7 mouse cellular contexts compared by ENCODE assay signal in genomic region chr10:79637128-79638110, GRCm38 (mm10). TPM values are rescaled to one million over a fixed set of nuclear protein-coding genes. Genes with fewer than 3 reads are reported as not detected.
DNase-seq lines count a peak whose midpoint lies in the region; ATAC-seq lines count a peak whose summit lies in the region.

Shc2 (minus strand) TSS chr10:79637918.

- H3K4me2 ChIP-seq in forebrain, embryonic 14.5 days (ENCODE audit: low read length) = peak within 1 kb of the TSS; percentile 79

- no peak within 1 kb of the TSS for H3K27ac ChIP-seq in brown adipose tissue, adult 24 weeks (replicated peaks; ENCODE audit: low read depth, low read length)
- peak within 1 kb of the TSS; percentile 85 for H3K27ac ChIP-seq in forebrain, embryonic 14.5 days (ENCODE audit: low read depth, low read length)
- H3K27ac ChIP-seq in hindbrain, embryonic 10.5 days = peak within 1 kb of the TSS; percentile 94

- H3K9ac ChIP-seq in forebrain, embryonic 14.5 days (ENCODE audit: low read length) = peak within 1 kb of the TSS; percentile 81

- H3K4me1 ChIP-seq in brown adipose tissue, adult 24 weeks (ENCODE audit: control insufficient read depth, insufficient read depth, insufficient read length, low read length) = no peaks in the 10 kb centered on the region
- H3K4me1 ChIP-seq in forebrain, embryonic 14.5 days (ENCODE audit: control insufficient read depth, insufficient read depth, low read length) = peaks cover 3% of the 10 kb centered on the region; the same call in 1 of the 2 replicates
- peaks cover 54% of the 10 kb centered on the region for H3K4me1 ChIP-seq in hindbrain, embryonic 10.5 days (replicated peaks)

- peak; percentile 87 for ATAC-seq in forebrain, embryonic 14.5 days

- H3K27me3 ChIP-seq in forebrain, embryonic 14.5 days (replicated peaks; ENCODE audit: control insufficient read depth, insufficient read depth, low read length) = peaks cover 9% of the 10 kb centered on the region; the same call in 1 of the 2 replicates
- H3K27me3 ChIP-seq in hindbrain, embryonic 10.5 days (ENCODE audit: insufficient read depth, poor library complexity, severe bottlenecking) = peaks cover 33% of the 10 kb centered on the region

- no peaks in the 10 kb centered on the region for H3K36me3 ChIP-seq in forebrain, embryonic 14.5 days (ENCODE audit: control insufficient read depth, insufficient read depth, low read length)
- no peaks in the 10 kb centered on the region for H3K36me3 ChIP-seq in hindbrain, embryonic 10.5 days

- intact Hi-C loops in left cerebral cortex, postnatal 36 days (cut with DNase I) = no loop called here

- H3K4me3 ChIP-seq in brown adipose tissue, adult 24 weeks (ENCODE audit: insufficient read depth, low read depth, low read length) = peak within 1 kb of the TSS; percentile 60
- peak within 1 kb of the TSS; percentile 77 for H3K4me3 ChIP-seq in forebrain, embryonic 14.5 days (ENCODE audit: low read depth, low read length)
- H3K4me3 ChIP-seq in hindbrain, embryonic 10.5 days = peak within 1 kb of the TSS; percentile 86

- WGBS in forebrain, embryonic 14.5 days = under 1% methylated on average over 105 of the region's 116 CpGs
- under 1% methylated on average over 116 of the region's 116 CpGs for WGBS in hindbrain, embryonic 10.5 days

- peak; percentile 88 for DNase-seq in R1 (ENCODE audit: low read depth, low spot score)
- DNase-seq in forebrain, embryonic 14.5 days (ENCODE audit: low spot score) = peak; percentile 84
- DNase-seq in hindbrain, embryonic 10.5 days (ENCODE audit: low spot score) = peak; percentile 74
- DNase-seq in left cerebral cortex, postnatal 36 days (ENCODE audit: low spot score in 2 of 2) = peak; percentile 84 to 86
- peak; percentile 75 for DNase-seq in neural tube, embryonic 10.5 days (ENCODE audit: extremely low spot score, low spot score)
- no peak for DNase-seq in spleen, postnatal 14 days (ENCODE audit: low spot score in 2 of 2)

- H3K9me3 ChIP-seq in forebrain, embryonic 14.5 days (replicated peaks; ENCODE audit: control insufficient read depth, low read length) = no peaks in the 10 kb centered on the region
- no peaks in the 10 kb centered on the region for H3K9me3 ChIP-seq in hindbrain, embryonic 10.5 days

RNA-seq across cellular contexts. Expression of gene Shc2, which starts in this region (rescaled TPM):
- polyA plus RNA-seq in brown adipose tissue, adult 24 weeks (2012; ENCODE audit: insufficient read depth, insufficient read length, missing spikeins) = 0.92 and 1.7 TPM in 2 replicates
- polyA plus RNA-seq in forebrain, embryonic 14.5 days (2014; fragmentation: Nextera tagmentation; extraction: Ambion mirVana) = 5.9 and 6.5 TPM in 2 replicates
- 20.5 and 22.6 TPM in 2 replicates for polyA plus RNA-seq in hindbrain, embryonic 10.5 days (2016; fragmentation: Nextera tagmentation; extraction: Ambion mirVana)
- total RNA-seq in left cerebral cortex, postnatal 36 days (2021) = 10 to 100 TPM; 43.7 to 52.3 TPM

Comparison
In these comparisons a context has a peak if more than half of its experiments do, and no peak if none do; other contexts are left out.
1. DNase-seq: peak in R1 (single experiment), forebrain, embryonic 14.5 days (single experiment), hindbrain, embryonic 10.5 days (single experiment), left cerebral cortex, postnatal 36 days (2 of 2) and neural tube, embryonic 10.5 days (single experiment); none in spleen, postnatal 14 days (0 of 2).
2. Peak in every context shown above with its lines, with median percentiles within 50 percentile points of each other: H3K4me3 ChIP-seq.